ENCODE assay signal across 15 mouse cellular contexts in genomic region chr5:121535116-121535515, GRCm38 (mm10). TPM values are rescaled to one million over a fixed set of nuclear protein-coding genes. Genes with fewer than 3 reads are reported as not detected.
"Had no signal": no experiment of that assay in that cellular context is flagged by ENCODE, and none has a peak within 500 bp of the region (broad histone marks: within the 10 kb centered on the region; RNA-seq: fewer than 3 reads in every experiment).

No protein-coding gene starts in this region.

- ATAC-seq: lung, postnatal 0 days; midbrain, embryonic 15.5 days had no signal

- H3K27me3 ChIP-seq: midbrain, embryonic 15.5 days had no signal

- H3K9ac ChIP-seq: midbrain, embryonic 15.5 days had no signal

- H3K27ac ChIP-seq: kidney, postnatal 0 days; layer of hippocampus, adult 2 months; limb, embryonic 10.5 days; midbrain, embryonic 15.5 days had no signal

- H3K4me2 ChIP-seq: midbrain, embryonic 11.5 days; midbrain, embryonic 15.5 days had no signal

- DNase-seq: kidney, adult 11 months; lung, adult 2 months; thymus, adult 18-20 months had no signal

- H3K4me3 ChIP-seq: layer of hippocampus, adult 2 months; limb, embryonic 10.5 days; midbrain, embryonic 15.5 days had no signal

- H3K4me1 ChIP-seq: limb, embryonic 10.5 days; midbrain, embryonic 15.5 days had no signal

- H3K9me3 ChIP-seq: limb, embryonic 10.5 days; midbrain, embryonic 15.5 days had no signal

RNA-seq across cellular contexts. Expression of gene Gm42878, which starts 10.2 kb away (rescaled TPM):
- total RNA-seq: layer of hippocampus, adult 2 months; layer of hippocampus, postnatal 10 days; left cerebral cortex, postnatal 10 days; megakaryocyte, adult 5-6 weeks had no signal
- polyA plus RNA-seq: limb, embryonic 10.5 days; lung, postnatal 0 days; midbrain, embryonic 11.5 days; midbrain, embryonic 15.5 days; neural tube, embryonic 14.5 days; spleen, adult 2 months had no signal

RNA-seq across cellular contexts. Expression of gene Adam1b, which starts 31.9 kb away (rescaled TPM):
- total RNA-seq: layer of hippocampus, adult 2 months; left cerebral cortex, postnatal 10 days; megakaryocyte, adult 5-6 weeks had no signal
- polyA plus RNA-seq: limb, embryonic 10.5 days; lung, adult 2 months; midbrain, embryonic 11.5 days; neural tube, embryonic 14.5 days; urinary bladder, adult 2 months had no signal
